Mouse (Mus musculus) C2C12 (cell line): ENCODE measurements around the gene Safb.

ENCODE experiments used
- CEBPB ChIP-seq: IDR thresholded peaks from one replicate; pipeline ENCODE4 v1.6.1; 2011; ENCODE audit warnings: low read depth, mild to moderate bottlenecking, control low read depth, moderate library complexity
- CTCF ChIP-seq: IDR thresholded peaks from one replicate; pipeline ENCODE4 v1.5.1; 2011; ENCODE audit not compliant: control insufficient read depth, insufficient read depth, insufficient read length
- FOSL1 ChIP-seq: IDR thresholded peaks from one replicate; pipeline ENCODE4 v1.8.0; 2011; ENCODE audit warnings: mild to moderate bottlenecking, low read length; ENCODE audit not compliant: poor library complexity, insufficient read depth, severe bottlenecking
- MAX ChIP-seq: IDR thresholded peaks from one replicate; pipeline ENCODE4 v1.6.1; 2011; ENCODE audit warnings: mild to moderate bottlenecking, control low read depth
- MYOD1 ChIP-seq: IDR thresholded peaks from one replicate; pipeline ENCODE4 v1.6.1; 2011; ENCODE audit warnings: low read depth; ENCODE audit not compliant: control insufficient read depth, insufficient read length
- MYOG ChIP-seq: IDR thresholded peaks from one replicate; pipeline ENCODE4 v1.6.1; 2011; ENCODE audit not compliant: control insufficient read depth, insufficient read length; ENCODE audit errors: extremely low read depth

DNA sequence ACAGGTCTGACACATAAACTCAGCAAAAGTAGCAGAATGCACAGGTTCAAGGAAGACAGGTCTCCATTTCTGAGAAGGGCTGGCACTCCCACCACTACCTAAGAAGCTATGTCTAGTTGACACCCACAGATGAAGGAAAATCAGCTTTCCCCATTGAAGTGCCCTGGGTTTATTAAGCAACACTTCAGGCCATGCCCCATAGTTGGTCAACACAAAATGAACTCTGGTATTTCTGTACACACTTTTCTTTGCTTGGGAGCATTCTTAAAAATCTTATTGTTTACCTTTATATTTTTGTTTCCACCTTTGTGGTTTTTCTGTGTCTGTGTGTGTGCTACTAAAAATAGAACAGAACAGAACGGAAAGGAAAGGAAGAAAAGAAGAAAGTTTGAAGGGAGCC lies 24.5 kb upstream of the Safb start:
- no peak for TF ChIP-seq CTCF
- TF ChIP-seq CEBPB: no peak
- no peak for TF ChIP-seq MYOD1
- no peak for TF ChIP-seq MYOG
- TF ChIP-seq MAX: no peak
- TF ChIP-seq FOSL1: no peak
